Mouse (Mus musculus) adrenal gland, postnatal 14 days (tissue): ENCODE measurements at regions not wholly inside any gene's neighbourhood (a gene's known extent, or its start where the extent isn't known, plus 50 kb on each side); places are given as distances from the start of the nearest gene placed in this dataset.

Experiments used
- DNase-seq: peaks from one replicate; pipeline ENCODE4 v3.0.0; 2021; ENCODE audit warnings: mixed read lengths

DNA sequence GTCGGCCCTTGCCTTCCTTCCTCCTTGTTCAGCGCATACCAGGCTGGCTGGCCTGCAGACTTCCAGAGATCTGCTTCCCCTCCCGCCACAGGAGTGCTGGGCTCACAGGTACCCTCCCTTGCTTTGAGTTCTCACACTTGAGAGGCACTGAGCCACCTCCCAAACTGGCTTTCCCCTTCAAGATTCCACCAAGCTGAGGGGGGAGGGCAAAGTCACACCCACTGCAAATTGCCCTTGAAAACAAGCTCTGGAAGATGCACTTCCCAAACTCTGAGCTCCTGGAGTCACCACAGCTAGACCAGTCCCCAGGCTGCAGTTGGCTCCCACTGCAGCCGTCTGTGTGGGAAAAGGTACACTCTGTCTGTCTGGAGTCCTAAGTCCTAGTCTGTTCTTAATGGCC is 142.1 kb upstream of the Slc22a12 start:
- DNase-seq: no peak

- no peak for DNase-seq
Measured at GRCm38 (mm10) chr19:6679392-6680307, 136.8 kb upstream of the Slc22a12 start.

GRCm38 (mm10) chr19:6677511-6677910 is 134.7 kb upstream of the Slc22a12 start:
- DNase-seq: no peak

- no peak for DNase-seq
Measured at GRCm38 (mm10) chr19:6675586-6675985, 132.8 kb upstream of the Slc22a12 start.

- no peak for DNase-seq
Measured at GRCm38 (mm10) chr19:6671696-6672095, 128.9 kb upstream of the Slc22a12 start.

- no peak for DNase-seq
Measured at GRCm38 (mm10) chr19:6669881-6670280, 127.0 kb upstream of the Slc22a12 start.

DNA sequence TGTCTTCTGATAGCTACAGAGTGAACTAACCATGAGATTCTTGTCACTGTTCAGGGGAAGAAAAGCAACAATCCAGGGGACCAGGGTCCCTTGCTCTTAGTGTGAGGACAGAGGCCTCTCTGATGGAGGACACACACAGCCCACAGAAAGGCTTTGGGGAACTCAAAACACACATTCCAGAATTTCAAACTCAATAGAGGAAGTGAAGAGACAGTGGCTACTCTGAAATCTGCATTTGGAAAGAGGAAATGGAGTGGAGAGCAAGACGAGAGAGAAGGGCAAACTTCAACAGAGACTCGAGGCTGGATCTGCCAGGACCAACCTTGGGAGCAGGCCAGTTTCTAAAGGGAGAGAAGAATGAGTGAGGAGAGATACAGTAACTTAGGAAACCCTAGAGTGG is 125.7 kb upstream of the Slc22a12 start:
- no peak for DNase-seq

DNA sequence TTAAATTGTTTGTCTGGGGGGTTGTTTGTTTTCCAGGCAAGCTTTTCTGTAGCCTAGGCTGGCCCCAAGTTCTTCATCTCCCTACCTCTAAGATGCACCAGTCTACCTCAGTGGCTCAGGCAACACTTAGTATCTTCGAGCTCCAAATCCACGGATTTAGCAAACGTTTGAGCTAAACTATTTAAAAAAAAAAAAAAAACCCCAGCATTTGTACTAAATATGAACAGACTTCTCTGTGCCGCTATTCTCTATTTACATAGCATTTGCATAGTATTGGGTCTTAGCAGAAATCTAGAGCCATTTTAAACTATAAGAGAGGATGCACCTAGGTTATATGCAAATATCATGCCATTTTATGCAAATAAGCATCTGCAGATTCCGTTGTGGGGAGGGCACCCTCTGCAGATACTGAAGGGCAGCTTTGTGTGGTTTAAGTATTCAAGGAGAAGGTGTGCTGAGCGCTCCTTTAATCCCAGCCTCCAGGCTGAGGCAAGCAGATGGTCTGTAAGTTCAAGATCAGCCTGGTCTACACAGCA is 123.4 kb upstream of the Slc22a12 start:
- DNase-seq: no peak

- DNase-seq: no peak
Measured at GRCm38 (mm10) chr19:6665264-6666054, 122.6 kb upstream of the Slc22a12 start.

DNA sequence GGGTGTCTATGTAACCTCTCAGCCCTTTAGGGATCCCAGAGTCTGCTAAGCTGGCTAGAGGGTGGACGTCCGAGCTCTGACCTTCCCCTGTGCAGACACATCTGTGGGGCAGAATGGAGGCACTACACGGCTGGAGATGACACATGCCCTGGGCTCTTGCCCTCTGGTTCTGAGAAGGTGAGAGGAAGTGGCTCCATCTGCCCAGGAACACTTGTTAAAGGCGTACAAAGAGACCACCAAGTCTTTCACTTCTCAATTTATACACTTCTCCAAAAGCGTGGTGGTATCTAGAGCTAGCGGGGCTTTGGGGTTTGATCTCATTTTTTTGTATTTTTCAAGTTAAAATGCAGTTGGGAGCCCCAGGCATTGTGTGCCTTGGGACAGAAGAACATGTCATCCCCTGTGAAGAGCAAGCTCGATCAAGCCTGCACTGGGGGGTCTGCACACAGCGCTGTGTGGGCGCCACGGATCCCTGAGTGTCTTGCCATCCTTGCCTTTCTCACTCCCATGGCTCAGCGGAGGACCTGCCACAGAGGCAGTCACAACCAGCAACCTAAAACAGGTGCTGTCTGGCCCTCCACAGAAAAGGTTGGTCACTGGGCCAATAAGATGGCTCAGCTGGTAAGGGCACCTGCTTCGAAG is 121.6 kb upstream of the Slc22a12 start:
- DNase-seq: no peak

- DNase-seq: peak; percentile 94
Measured at GRCm38 (mm10) chr19:6663391-6663790, 120.6 kb upstream of the Slc22a12 start.

GRCm38 (mm10) chr19:6662346-6662939 is 119.6 kb upstream of the Slc22a12 start:
- DNase-seq: peak; percentile 59

GRCm38 (mm10) chr19:6661508-6661871 is 118.7 kb upstream of the Slc22a12 start:
- DNase-seq: no peak

- DNase-seq: no peak
Measured at GRCm38 (mm10) chr19:6660723-6661507, 118.1 kb upstream of the Slc22a12 start.

DNA sequence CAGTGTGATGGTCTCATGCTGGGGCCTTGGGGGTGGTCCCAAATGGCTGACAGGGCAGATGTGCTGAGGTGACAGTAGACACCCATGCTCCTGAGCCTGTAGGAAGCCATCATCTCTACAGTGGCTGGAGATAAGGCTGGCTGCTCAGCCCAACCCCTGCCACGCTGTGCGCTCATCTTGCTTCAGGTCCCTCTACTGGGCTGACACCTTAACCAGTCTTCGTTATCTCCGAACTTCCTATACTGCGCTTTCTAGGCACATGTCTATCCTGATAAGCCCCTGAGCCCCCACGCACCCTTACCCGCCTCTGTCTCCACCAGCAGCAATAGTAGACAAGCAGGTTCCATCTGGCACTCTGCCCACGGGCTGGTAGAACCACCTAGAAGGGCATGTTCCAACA is 117.3 kb upstream of the Slc22a12 start:
- no peak for DNase-seq

GRCm38 (mm10) chr19:6654550-6654949 is 111.7 kb upstream of the Slc22a12 start:
- no peak for DNase-seq

DNA sequence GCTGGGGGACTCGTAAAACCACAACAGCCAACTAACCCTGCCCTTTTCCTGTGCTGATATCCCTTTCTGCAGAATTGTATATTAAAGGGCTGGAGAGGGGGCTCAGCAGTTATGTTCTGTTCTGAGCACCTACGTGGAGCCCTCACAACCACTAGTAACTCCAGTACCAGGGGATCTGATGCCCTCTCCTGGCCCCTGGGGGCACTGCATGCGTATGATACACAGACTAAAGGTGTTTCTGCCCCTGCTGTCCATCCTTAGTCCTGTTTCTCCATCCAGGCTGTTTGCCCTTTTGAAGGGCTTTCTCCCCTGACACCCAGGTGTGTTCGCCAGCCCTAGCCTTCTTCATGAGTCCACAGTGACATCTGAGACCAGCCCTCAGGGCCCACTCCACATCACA is 109.9 kb upstream of the Slc22a12 start:
- peak; percentile 40 for DNase-seq

DNA sequence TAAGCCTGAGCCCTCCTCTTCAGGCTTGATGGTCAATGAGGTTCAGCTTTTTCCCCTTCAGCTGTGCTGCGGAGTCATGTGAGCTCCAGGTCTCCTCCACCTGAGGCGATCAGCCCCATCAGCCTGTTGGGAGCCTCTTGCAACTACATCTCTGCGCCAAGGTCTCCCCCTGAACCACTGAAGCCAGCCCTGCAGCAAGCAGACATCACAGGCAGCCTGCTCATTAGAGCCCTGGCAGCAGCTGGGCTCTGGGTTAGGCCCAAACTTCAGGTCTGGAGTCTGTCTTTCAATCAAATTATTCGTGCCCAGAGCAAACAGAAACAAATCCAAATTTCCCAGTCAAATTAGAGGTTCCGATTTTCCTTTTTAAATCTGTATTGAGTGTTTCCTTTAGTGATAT is 108.4 kb upstream of the Slc22a12 start:
- DNase-seq: no peak

GRCm38 (mm10) chr19:6649885-6650284 is 107.1 kb upstream of the Slc22a12 start:
- no peak for DNase-seq

DNA sequence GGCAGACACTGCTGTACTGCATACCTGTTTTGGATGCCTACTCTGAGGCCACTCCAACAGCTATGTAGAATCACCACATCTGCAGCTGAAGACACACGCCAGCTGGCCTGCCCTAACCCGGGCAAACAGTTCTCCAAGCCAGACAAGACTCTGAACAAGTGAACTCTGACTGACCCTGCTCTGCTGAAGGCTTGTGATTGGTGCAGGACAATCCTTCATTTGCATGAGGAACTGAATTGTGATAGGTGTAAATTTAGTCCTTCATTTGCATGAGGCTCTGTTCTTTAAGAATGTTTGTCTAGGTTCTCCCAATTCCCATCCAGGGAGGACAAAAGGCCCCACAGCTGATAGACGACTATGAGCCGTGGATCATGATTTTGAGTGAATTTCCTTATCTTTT is 104.9 kb upstream of the Slc22a12 start:
- no peak for DNase-seq

GRCm38 (mm10) chr19:6647216-6647615 is 104.4 kb upstream of the Slc22a12 start:
- no peak for DNase-seq
